Mouse (Mus musculus): ENCODE data around the gene Hist1h4k. TPM values are rescaled to one million over a fixed set of nuclear protein-coding genes. Genes with fewer than 3 reads are reported as not detected.

Gene Hist1h4k
- total RNA-seq, 2 experiments from 2014 or later = 229 to 266 TPM

- DNase-seq (ENCODE audit: low spot score in 2 of 2) = no peak
Observed at GRCm38 (mm10) chr13:21755707-21756106, 5.4 kb upstream of the Hist1h4k start.

GRCm38 (mm10) chr13:21754294-21755001, 4.1 kb upstream of the Hist1h4k start:
- peak in 1 of 2 experiments; percentile 22 for DNase-seq (ENCODE audit: low spot score in 2 of 2)

GRCm38 (mm10) chr13:21753524-21754285, 3.4 kb upstream of the Hist1h4k start, which contains the start of the genes Hist1h2ak and Hist1h2bn:
Hist1h2ak (minus strand) TSS chr13:21753827.
Hist1h2bn (plus strand) TSS chr13:21754123.
- peak; percentile 51 to 90 for DNase-seq (ENCODE audit: low spot score in 2 of 2)

GRCm38 (mm10) chr13:21753051-21753523, 2.8 kb upstream of the Hist1h4k start:
- no peak for DNase-seq (ENCODE audit: low spot score in 2 of 2)

- no peak for DNase-seq (ENCODE audit: low spot score in 2 of 2)
Observed at GRCm38 (mm10) chr13:21752356-21752755, 2.1 kb upstream of the Hist1h4k start.

GRCm38 (mm10) chr13:21751827-21752226, 1.5 kb upstream of the Hist1h4k start:
- DNase-seq (ENCODE audit: low spot score in 2 of 2) = no peak

- no peak for DNase-seq (ENCODE audit: low spot score in 2 of 2)
Observed at GRCm38 (mm10) chr13:21751417-21751816, 1.1 kb upstream of the Hist1h4k start.

GRCm38 (mm10) chr13:21749387-21750158, 732 bp downstream of the Hist1h4k start:
- DNase-seq (ENCODE audit: low spot score in 2 of 2) = no peak

- no peak for DNase-seq (ENCODE audit: low spot score in 2 of 2)
Observed at GRCm38 (mm10) chr13:21745006-21745405, 5.3 kb downstream of the Hist1h4k start.

- DNase-seq (ENCODE audit: low spot score in 2 of 2) = peak; percentile 68 to 76
Observed at GRCm38 (mm10) chr13:21734906-21735767, 15.2 kb downstream of the Hist1h4k start, which contains the start of gene Hist1h4j. Hist1h4j (plus strand) TSS chr13:21735064.

- peak; percentile 77 to 87 for DNase-seq (ENCODE audit: low spot score in 2 of 2)
Observed at GRCm38 (mm10) chr13:21734010-21734905, 16.0 kb downstream of the Hist1h4k start.

- no peak for DNase-seq (ENCODE audit: low spot score in 2 of 2)
Observed at GRCm38 (mm10) chr13:21733466-21733865, 16.8 kb downstream of the Hist1h4k start.

- no peak for DNase-seq (ENCODE audit: low spot score in 2 of 2)
Observed at GRCm38 (mm10) chr13:21729544-21729943, 20.8 kb downstream of the Hist1h4k start.

GRCm38 (mm10) chr13:21727948-21728572, 22.2 kb downstream of the Hist1h4k start:
- no peak for DNase-seq (ENCODE audit: low spot score in 2 of 2)

- no peak for DNase-seq (ENCODE audit: low spot score in 2 of 2)
Observed at GRCm38 (mm10) chr13:21722993-21723836, 27.1 kb downstream of the Hist1h4k start.

GRCm38 (mm10) chr13:21722373-21722925, 27.9 kb downstream of the Hist1h4k start:
- DNase-seq (ENCODE audit: low spot score in 2 of 2) = peak in 1 of 2 experiments; percentile 10

- peak; percentile 62 to 89 for DNase-seq (ENCODE audit: low spot score in 2 of 2)
Observed at GRCm38 (mm10) chr13:21721757-21722372, 28.4 kb downstream of the Hist1h4k start, which contains the start of gene Hist1h2bm. Hist1h2bm (plus strand) TSS chr13:21722044.
